Mouse (Mus musculus) heart, embryonic 13.5 days (tissue): ENCODE data around the gene Gm10097. TPM values are rescaled to one million over a fixed set of nuclear protein-coding genes. Genes with fewer than 3 reads are reported as not detected.

Experiments used
- ATAC-seq: fragments of 200-750 bp; cut with Nextera tagmentation; 2 replicates; pipeline ENCODE4 v1.8.0; 2017; ENCODE audit warnings: moderate TSS enrichment; ENCODE audit not compliant: insufficient number of reproducible peaks, low FRiP score, low TSS enrichment; ENCODE audit errors: extremely low read depth
- H3K27ac ChIP-seq: fragments of 300-500 bp; sonication (generic); replicated peaks from 2 replicates; pipeline ENCODE4 v1.5.1; 2015; ENCODE audit warnings: moderate library complexity, mild to moderate bottlenecking, inconsistent platforms
- H3K27me3 ChIP-seq: fragments of 300-500 bp; sonication (generic); replicated peaks from 2 replicates; pipeline ENCODE4 v1.6.1; 2015; ENCODE audit warnings: mild to moderate bottlenecking, inconsistent platforms
- H3K36me3 ChIP-seq: fragments of 300-500 bp; sonication (generic); 2 replicates; pipeline ENCODE4 v1.6.1; 2015; ENCODE audit warnings: mild to moderate bottlenecking, inconsistent platforms
- H3K4me1 ChIP-seq: fragments of 300-500 bp; sonication (generic); 2 replicates; pipeline ENCODE4 v1.6.1; 2015; ENCODE audit warnings: inconsistent platforms
- H3K4me2 ChIP-seq: fragments of 300-500 bp; sonication (generic); 2 replicates; pipeline ENCODE4 v1.6.1; 2015; ENCODE audit warnings: inconsistent platforms, mild to moderate bottlenecking, moderate library complexity
- H3K4me3 ChIP-seq: fragments of 300-500 bp; sonication (generic); 2 replicates; pipeline ENCODE4 v1.5.1; 2015; ENCODE audit warnings: moderate library complexity, mild to moderate bottlenecking, inconsistent platforms
- H3K9ac ChIP-seq: fragments of 300-500 bp; sonication (generic); 2 replicates; pipeline ENCODE4 v1.6.1; 2015; ENCODE audit warnings: inconsistent platforms, mild to moderate bottlenecking, moderate library complexity
- H3K9me3 ChIP-seq: fragments of 300-500 bp; sonication (generic); 2 replicates; pipeline ENCODE4 v1.6.1; 2016; ENCODE audit warnings: inconsistent platforms
- WGBS: fragments of 180-500 bp; shearing (Covaris S2); methylation state at CpG from one replicate; pipeline ENCODE4 v1.1.7; 2015; ENCODE audit warnings: mixed read lengths; 5-methylcytosine and 5-hydroxymethylcytosine counted together
- polyA plus RNA-seq: library from polyadenylated mRNA; unstranded; fragments of >200 nt; fragmentation: Nextera tagmentation; extraction: Ambion mirVana; gene quantifications from 2 replicates; pipeline ENCODE4 v1.2.1, GENCODE M21; 2015

Gene Gm10097
- polyA plus RNA-seq, 1 experiment from 2014 or later, result 0.53 TPM

DNA sequence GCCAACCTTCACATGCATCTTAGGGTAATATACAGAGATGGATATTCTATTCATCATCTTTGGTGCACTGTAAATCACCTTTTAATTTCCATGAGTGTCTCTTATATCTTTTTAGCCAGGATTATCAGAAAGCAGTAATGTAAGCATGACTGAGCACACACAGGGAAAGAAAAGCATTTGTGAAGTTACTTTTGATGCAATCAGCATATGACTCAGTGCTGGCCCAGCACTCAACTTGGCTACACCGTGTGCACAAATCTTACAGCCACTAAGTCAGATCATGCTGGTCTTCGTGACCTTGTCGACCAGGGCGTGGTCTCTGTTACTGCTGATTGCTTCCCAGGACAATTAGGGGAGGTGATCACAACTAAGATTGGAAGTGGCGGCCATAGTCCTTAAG, 16.8 kb downstream of the Gm10097 start:
- no peak for ATAC-seq

DNA sequence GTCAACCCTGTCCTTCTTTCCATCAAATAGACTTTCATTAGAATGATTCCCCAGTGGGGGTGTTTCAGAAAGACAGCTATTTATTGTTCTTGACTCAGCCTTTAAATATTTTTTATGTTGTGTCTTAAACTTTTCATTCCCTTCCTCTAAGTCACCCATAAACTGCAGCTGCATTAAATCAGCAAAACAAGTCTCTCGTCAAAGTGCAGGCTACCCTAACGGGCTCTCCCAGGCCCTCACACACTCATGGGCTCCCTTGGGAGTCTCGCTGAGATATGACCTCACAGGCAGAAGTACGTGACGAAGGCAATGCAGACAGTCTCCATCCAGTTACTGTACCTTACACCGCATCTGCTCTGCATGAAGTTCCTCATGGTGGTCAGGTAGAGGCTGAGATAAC, 17.3 kb downstream of the Gm10097 start:
- H3K9ac ChIP-seq, result no peak overlapping the region
- 72% methylated on average over 6 of the region's 6 CpGs for WGBS
- no peak overlapping the region for H3K4me2 ChIP-seq
- no peaks in the 10 kb centered on the region for H3K27me3 ChIP-seq
- no peak overlapping the region for H3K4me3 ChIP-seq
- peaks cover 37% of the 10 kb centered on the region for H3K36me3 ChIP-seq
- H3K9me3 ChIP-seq, result no peaks in the 10 kb centered on the region
- H3K27ac ChIP-seq, result no peak overlapping the region
- no peaks in the 10 kb centered on the region for H3K4me1 ChIP-seq
- ATAC-seq, result no peak

More for the DNA sequence above, 16.8 kb downstream of the Gm10097 start:
- H3K9ac ChIP-seq, result no peak overlapping the region
- H3K27me3 ChIP-seq, result no peaks in the 10 kb centered on the region
- no peak overlapping the region for H3K27ac ChIP-seq
- H3K4me3 ChIP-seq, result no peak overlapping the region
- no peak overlapping the region for H3K4me2 ChIP-seq
- H3K4me1 ChIP-seq, result no peaks in the 10 kb centered on the region
- 80% methylated on average over 5 of the region's 5 CpGs for WGBS
- H3K36me3 ChIP-seq, result peaks cover 37% of the 10 kb centered on the region
- H3K9me3 ChIP-seq, result no peaks in the 10 kb centered on the region

DNA sequence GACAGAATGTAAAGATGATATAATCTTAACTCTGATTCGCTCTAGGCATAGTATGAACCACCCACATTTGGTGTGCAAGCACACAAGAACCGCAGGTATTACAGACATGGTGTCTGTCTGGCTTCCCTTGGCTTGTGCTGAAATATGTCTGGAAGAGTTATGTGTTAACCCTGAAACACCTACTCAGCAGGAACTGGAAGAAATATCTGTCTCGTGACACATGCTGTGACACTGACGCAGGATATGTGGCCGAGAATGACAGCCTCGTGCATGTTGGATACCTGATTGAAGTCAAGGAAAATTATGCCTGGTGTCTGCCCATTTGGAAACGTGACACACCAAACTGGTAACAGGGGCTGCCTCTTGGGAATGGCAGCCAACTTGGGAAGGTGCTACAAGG, 18.3 kb downstream of the Gm10097 start:
- H3K9me3 ChIP-seq, result no peaks in the 10 kb centered on the region
- H3K27ac ChIP-seq, result no peak overlapping the region
- H3K9ac ChIP-seq, result no peak overlapping the region
- H3K4me1 ChIP-seq, result no peaks in the 10 kb centered on the region
- no peak overlapping the region for H3K4me3 ChIP-seq
- H3K36me3 ChIP-seq, result peaks cover 37% of the 10 kb centered on the region
- no peak overlapping the region for H3K4me2 ChIP-seq
- no peak for ATAC-seq
- no peaks in the 10 kb centered on the region for H3K27me3 ChIP-seq
- 82% methylated on average over 7 of the region's 7 CpGs for WGBS

DNA sequence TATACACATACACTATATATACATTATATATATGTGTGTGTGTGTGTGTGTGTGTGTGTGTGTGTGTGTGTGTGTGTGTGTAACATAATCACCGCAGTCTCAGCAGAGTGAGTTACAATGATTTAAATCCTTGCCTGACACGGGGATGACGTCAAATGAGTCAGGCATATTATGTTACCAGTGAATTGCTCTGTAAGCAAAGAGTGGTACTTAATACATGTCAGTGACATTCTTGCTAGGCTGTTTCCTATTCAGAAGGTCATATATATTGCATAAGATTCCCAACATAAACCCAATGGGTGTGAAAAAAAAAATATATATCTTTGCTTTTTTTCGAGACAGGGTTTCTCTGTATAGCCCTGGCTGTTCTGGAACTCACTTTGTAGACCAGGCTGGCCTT, 20.1 kb downstream of the Gm10097 start:
- Histone ChIP-seq H3K4me1 (no peaks in the 10 kb centered on the region), H3K4me3 (no peak overlapping the region), H3K27ac (no peak overlapping the region), H3K4me2 (no peak overlapping the region), H3K9me3 (no peaks in the 10 kb centered on the region), H3K27me3 (no peaks in the 10 kb centered on the region), H3K36me3 (peaks cover 27% of the 10 kb centered on the region), H3K9ac (no peak overlapping the region)
- no peak for ATAC-seq
- WGBS, result 80% methylated on average over 4 of the region's 4 CpGs

DNA sequence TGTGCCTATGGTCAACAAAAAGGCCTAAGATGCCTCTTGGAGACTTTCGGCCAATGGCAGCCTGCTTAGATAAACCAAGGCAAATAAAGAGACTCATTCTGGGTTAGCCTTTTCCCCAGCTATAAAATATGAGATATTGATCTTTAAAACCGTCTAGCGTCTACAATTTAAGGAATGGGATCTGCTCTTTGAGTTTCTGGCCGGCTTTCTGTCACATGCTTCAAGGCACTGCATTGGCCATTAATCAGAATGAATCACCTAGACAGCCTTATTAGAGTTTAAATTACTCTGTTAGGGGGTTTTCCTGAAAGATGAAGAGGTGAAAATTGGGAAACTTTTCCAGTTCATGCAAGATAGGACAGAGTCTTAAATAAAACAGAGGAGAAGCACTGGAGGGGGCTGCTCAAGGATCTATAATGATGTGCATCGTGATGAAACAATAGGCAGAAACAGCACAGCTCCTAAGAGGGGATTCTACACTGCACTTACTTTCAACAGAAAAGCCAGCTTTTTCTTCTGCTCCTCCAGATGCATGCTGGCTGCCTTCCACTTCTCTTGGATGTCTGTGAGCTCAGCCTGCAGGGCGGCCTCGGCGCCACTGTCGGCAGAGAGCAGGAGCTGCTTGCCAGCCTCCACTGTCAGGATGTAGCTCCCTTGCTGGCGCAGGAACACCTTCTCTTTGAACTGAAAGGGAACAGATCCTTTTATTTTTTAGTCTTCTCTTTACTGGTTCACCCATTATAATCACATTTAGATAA, 28.2 kb downstream of the Gm10097 start:
- Histone ChIP-seq H3K27ac (no peak overlapping the region), H3K9ac (no peak overlapping the region), H3K36me3 (peaks cover 42% of the 10 kb centered on the region), H3K4me3 (no peak overlapping the region), H3K27me3 (no peaks in the 10 kb centered on the region), H3K4me1 (no peaks in the 10 kb centered on the region), H3K9me3 (no peaks in the 10 kb centered on the region), H3K4me2 (no peak overlapping the region)
- WGBS, result 80% methylated on average over 10 of the region's 10 CpGs
- no peak for ATAC-seq

DNA sequence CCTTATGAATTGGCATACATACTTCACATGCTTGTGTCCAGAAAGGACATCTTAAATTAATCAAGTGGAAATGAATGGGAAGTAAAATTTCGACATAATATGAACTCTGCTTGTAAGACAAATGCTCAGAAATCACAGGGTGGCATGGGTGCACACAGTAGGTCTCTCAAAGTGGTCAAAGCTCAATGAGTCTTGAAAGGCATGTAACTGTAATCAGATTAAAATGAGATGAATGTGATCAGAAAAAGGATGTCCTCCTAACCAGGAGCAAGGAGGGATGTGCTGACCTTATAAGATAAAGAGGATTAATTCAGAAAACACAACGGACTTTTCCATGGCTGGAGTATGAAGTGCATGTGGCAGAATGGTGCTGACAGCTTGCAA, 28.8 kb downstream of the Gm10097 start:
- H3K36me3 ChIP-seq, result peaks cover 45% of the 10 kb centered on the region
- no peaks in the 10 kb centered on the region for H3K9me3 ChIP-seq
- WGBS, result 63% methylated on average over 2 of the region's 2 CpGs
- H3K27ac ChIP-seq, result no peak overlapping the region
- H3K4me1 ChIP-seq, result no peaks in the 10 kb centered on the region
- no peaks in the 10 kb centered on the region for H3K27me3 ChIP-seq
- no peak overlapping the region for H3K4me3 ChIP-seq
- no peak overlapping the region for H3K9ac ChIP-seq
- no peak for ATAC-seq
- no peak overlapping the region for H3K4me2 ChIP-seq

DNA sequence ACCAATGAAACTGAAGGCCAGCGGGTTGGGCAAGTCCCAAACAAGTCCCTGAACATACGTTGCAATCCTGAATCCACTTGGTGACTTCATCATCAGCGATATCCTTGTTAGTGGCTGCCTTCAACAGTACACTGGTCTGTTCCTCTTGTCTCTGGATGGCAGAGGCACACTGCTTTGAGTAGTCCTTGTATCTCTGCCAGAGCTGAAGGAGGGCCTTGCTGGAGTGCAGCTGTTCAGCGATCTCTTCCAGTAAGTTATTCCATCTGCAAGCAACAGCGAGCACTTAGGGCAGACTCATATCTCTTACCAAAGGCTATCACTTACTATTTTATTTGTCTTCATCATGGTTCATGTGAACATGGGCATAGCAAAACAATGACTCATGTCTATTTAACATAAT, 41.8 kb downstream of the Gm10097 start:
- H3K27me3 ChIP-seq, result no peaks in the 10 kb centered on the region
- peaks cover 89% of the 10 kb centered on the region for H3K36me3 ChIP-seq
- WGBS, result 73% methylated on average over 5 of the region's 5 CpGs
- no peak overlapping the region for H3K4me3 ChIP-seq
- no peaks in the 10 kb centered on the region for H3K9me3 ChIP-seq
- H3K4me2 ChIP-seq, result no peak overlapping the region
- H3K27ac ChIP-seq, result no peak overlapping the region
- H3K9ac ChIP-seq, result no peak overlapping the region
- H3K4me1 ChIP-seq, result no peaks in the 10 kb centered on the region
- no peak for ATAC-seq

DNA sequence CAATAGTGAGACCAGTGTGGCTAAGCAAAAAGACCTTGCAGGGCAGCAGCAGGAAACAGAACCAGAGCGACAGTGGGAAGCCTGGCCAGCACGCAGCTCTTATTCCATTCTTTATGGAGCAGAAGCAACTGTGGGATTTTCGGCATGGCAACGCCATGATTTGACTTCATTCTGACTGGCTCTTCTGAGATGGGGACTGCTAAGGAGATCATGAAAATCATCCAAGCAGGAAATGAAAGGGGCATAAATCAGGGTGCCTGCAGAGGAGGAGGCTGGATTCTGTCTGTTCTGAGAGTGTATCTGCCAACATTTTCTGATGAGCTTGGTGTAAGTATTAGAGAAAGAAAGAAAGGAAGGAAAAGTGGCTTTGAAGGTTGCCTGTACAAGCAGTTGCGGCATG, 47.2 kb downstream of the Gm10097 start:
- no peak overlapping the region for H3K4me3 ChIP-seq
- no peaks in the 10 kb centered on the region for H3K9me3 ChIP-seq
- no peak overlapping the region for H3K27ac ChIP-seq
- H3K9ac ChIP-seq, result no peak overlapping the region
- no peaks in the 10 kb centered on the region for H3K4me1 ChIP-seq
- 90% methylated on average over 5 of the region's 5 CpGs for WGBS
- H3K36me3 ChIP-seq, result peaks cover 81% of the 10 kb centered on the region
- no peaks in the 10 kb centered on the region for H3K27me3 ChIP-seq
- no peak for ATAC-seq
- H3K4me2 ChIP-seq, result no peak overlapping the region

DNA sequence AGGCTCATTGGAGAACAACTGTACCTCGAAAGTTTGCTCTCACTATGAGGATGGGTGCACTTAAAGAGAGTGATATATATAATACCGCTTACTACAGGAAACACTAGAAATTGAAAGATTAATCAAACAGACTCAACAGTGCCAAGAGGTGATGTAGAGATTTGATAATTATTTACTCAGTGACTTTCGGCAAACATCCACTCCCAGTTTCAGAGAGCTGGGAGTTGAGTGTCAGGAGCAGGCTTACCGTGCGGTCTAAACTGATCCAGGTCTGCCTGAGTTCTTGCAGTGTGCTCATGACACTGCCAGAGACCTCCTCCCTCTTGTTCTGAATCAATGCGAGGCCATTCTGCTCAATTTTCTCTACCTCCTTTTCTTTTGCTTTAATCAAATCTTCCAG, 47.7 kb downstream of the Gm10097 start:
- Histone ChIP-seq H3K9ac (no peak overlapping the region), H3K9me3 (no peaks in the 10 kb centered on the region), H3K36me3 (peaks cover 82% of the 10 kb centered on the region), H3K4me3 (no peak overlapping the region), H3K4me2 (no peak overlapping the region), H3K27me3 (no peaks in the 10 kb centered on the region), H3K4me1 (no peaks in the 10 kb centered on the region), H3K27ac (no peak overlapping the region)
- 84% methylated on average over 6 of the region's 6 CpGs for WGBS
- ATAC-seq, result no peak
